Mouse (Mus musculus) macrophage (primary cell): ENCODE data around the gene Gm20792. TPM values are rescaled to one million over a fixed set of nuclear protein-coding genes. Genes with fewer than 3 reads are reported as not detected.
"Not testable (repeated sequence)": the region's sequence is repeated elsewhere in the genome, so short reads cannot be mapped to it uniquely, and the experiment has no call there.

ENCODE experiments used
- H3K27ac ChIP-seq: fragments of 350-480 bp; formaldehyde crosslinking; 2 replicates; pipeline ENCODE4 v1.9.0; 2021
- H3K36me3 ChIP-seq: fragments of 350-480 bp; formaldehyde crosslinking; 2 replicates; pipeline ENCODE4 v1.9.0; 2021; ENCODE audit errors: inconsistent target
- H3K4me3 ChIP-seq: fragments of 350-480 bp; formaldehyde crosslinking; 2 replicates; pipeline ENCODE4 v1.9.0; 2021; ENCODE audit errors: inconsistent target
- H3K79me2 ChIP-seq: fragments of 350-480 bp; formaldehyde crosslinking; 2 replicates; pipeline ENCODE4 v1.9.0; 2021; ENCODE audit errors: inconsistent target
- WGBS: methylation state at CpG from one replicate; pipeline ENCODE4 v1.1.7; 2026; ENCODE audit warnings: inconsistent platforms; ENCODE audit not compliant: missing documents; 5-methylcytosine and 5-hydroxymethylcytosine counted together
- polyA plus RNA-seq: library from polyadenylated mRNA; stranded (reverse); fragments of 250-400 nt; gene quantifications from 3 replicates; pipeline ENCODE4 v1.2.4, GENCODE M21; 2018; ENCODE audit warnings: inconsistent platforms
- total RNA-seq, 78 experiments: library from RNA; depleted of rRNA; stranded (reverse); fragments of 250-400 nt; gene quantifications; 1 replicate in 9 of 78; 2 replicates in 24 of 78; 3 replicates in 43 of 78; 4 replicates in 2 of 78; pipeline ENCODE4 v1.2.4; 2018; ENCODE audit warnings: inconsistent platforms in 56 of 78

Gene Gm20792
- total RNA-seq (2018; cell fraction: chromatin; rRNA removed): not detected
- total RNA-seq (2018; cell fraction: cytosol; rRNA removed): not detected
- not detected for total RNA-seq (2018; cell fraction: nucleus; rRNA removed)
- polyA plus RNA-seq: not detected in 3 replicates

GRCm38 (mm10) chrY:48311555-48311954 is at the start of gene Gm20792:
Gene Gm20792, plus strand, starts transcription at chrY:48311855.
- not testable (repeated sequence) for H3K79me2 ChIP-seq, H3K36me3 ChIP-seq, H3K27ac ChIP-seq, H3K4me3 ChIP-seq
- WGBS: no CpG with 5 or more reads among the region's 8 CpGs
